Mouse (Mus musculus) heart, adult 11 months (tissue): Measurements from ENCODE around the gene Ccs.
"Not testable (repeated sequence)": the region's sequence is repeated elsewhere in the genome, so short reads cannot be mapped to it uniquely, and the experiment has no call there.

Source experiments
- DNase-seq: peaks from one replicate; pipeline ENCODE4 v3.0.0; 2022

Ccs gene

DNA sequence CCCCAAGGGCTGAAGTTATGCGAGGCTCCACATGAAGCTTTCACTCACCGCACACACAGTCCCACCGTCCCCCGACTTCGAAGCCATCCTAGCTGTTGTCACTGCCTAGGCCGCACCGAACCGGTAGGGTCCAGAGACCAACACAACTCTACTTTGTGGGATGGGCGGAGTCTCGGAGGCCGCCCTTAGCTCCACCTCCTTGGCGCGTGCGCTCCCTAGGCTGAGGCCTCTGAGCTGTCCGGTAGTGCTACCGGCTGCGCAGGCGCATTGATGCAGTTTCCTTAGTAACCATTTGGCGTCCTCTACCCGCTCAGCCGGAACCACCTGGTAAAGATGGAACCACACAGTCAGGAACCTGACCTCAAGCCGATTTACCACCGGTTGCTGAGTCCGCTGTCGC is at the start of gene Ccs, which contains the start of gene Ccdc87:
TSS of gene Ccs (minus strand) at position 184 of the 400 bp plus-strand sequence.
TSS of gene Ccdc87 (plus strand) at position 218 of the 400 bp plus-strand sequence.
- DNase-seq, result peak; percentile 100

DNA sequence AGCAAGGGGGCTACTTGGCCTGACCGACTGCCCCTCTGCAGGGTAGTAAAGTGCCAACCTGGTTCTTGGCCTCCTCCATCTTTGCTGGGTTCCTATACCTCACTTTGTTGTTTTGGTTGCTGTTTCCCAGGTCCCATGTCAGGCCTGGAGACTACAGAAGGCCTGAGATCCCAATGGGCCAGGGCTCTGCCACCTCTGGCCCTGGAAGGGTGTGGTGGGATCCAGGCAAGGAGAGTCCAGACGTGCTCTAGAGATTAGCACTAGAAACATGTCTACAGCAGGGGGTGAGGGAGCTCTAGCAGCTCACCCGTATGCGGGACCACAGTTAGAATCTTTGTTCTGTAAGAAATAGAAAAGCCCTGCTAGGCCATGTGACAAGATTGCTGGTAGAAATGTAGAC is 44.8 kb upstream of the Ccs start:
- DNase-seq, result no peak

GRCm38 (mm10) chr19:4879324-4879703 is 40.2 kb upstream of the Ccs start:
- no peak for DNase-seq

GRCm38 (mm10) chr19:4878405-4879323 is 39.5 kb upstream of the Ccs start, which contains the start of gene Zdhhc24:
Gene Zdhhc24 (plus strand): TSS chr19:4878668.
- peak; percentile 100 for DNase-seq

DNA sequence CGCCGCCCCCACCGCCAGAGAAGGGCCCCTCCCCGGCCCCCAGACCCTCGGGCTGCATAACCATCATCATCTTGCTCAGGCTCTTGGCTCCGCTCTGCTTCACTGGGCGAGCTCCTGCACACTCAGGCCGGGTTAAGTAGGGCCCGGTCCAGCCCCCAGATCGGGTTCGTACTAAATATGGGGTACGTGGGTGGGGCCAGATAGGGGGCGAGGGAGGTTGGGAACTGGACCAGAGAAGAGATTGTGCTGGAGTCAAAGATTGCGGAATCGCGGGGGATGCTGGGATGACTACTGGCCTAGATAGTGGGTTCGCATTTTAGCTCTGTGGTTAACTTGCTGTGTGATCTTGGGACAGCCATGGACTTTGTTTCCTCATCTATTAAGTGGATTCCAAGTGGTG is 38.7 kb upstream of the Ccs start, which contains the start of gene Actn3:
TSS of gene Actn3 (minus strand) at position 125 of the 400 bp plus-strand sequence.
- DNase-seq, result peak; percentile 97

DNA sequence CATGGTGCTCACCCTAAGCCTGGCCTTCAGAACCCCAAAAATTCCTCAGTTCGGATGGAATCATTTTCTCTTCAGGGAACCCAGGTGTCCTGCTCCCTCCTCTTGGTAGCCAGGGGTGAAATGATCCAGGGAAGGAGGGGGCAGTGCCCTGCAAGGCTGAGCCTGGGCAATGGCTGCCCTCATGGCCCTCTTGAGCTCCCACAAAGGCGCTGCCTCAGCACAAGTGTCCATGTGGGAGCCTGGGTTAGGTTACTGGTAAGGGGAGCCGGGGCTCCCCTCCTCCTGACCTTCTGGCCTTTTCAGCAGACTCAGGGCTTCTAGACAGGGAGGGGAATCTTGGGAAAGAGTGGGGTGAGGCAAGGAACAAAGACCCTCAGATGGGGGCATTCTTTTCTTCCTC is 37.6 kb upstream of the Ccs start:
- DNase-seq, result no peak

DNA sequence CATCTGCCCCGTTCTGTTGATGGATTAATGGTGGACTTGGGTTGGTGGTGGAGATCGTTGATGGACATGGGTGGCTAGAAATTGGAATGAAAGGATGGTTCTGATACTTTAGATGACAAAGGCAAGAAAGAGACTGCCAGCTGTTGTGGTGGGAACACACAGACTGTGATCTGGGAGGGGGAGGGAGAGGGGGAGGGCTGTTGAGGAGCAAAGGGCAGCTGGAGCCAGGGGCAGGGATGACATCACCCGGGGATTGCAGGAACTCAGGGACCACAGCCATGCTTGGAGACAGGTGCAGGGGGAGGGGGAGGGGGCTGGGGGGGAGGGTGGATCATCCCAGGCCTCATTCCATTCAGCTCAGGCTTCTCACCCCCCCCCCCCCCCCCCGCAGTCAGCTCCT is 37.1 kb upstream of the Ccs start:
- no peak for DNase-seq

DNA sequence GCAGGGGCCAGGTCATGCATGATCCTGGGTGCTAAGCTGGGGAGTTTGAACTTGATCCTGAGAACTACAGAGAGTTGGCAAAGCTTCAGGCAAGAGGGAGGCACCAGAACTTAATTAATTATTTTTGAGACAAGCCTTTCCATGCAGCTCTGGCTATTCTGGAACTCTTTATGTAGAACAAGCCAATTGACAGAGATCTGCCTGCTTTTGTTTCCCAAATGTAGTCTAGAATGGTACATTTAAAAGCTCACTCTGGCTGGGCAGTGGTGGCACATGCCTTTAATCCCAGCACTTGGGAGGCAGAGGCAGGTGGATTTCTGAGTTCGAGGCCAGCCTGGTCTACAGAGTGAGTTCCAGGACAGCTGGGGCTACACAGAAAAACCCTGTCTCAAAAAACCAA is 35.5 kb upstream of the Ccs start:
- not testable (repeated sequence) for DNase-seq

- DNase-seq, result no peak
These were observed 26.0 kb upstream of the Ccs start for GRCm38 (mm10) chr19:4865147-4865546.

DNA sequence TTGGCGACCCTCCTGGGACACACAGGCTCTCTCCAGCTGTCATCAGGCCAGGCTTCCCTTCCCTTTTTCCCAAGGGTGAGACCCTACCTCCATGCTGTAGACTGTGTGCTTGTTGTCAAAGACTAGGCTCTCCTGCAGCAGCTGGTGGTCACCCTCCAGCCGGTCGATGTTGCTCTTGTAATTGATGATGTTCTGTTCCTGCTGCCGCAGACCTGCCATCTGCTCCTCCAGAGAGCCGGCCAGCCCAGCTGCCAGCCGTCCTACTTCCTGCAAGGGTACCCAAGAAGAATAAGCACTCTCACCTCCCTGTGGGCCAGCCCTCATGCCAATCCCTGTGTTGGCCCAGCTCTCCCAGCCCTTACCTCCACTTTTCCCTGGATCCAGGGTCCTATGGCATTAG is 23.9 kb upstream of the Ccs start:
- no peak for DNase-seq

GRCm38 (mm10) chr19:4859081-4859480 is 19.9 kb upstream of the Ccs start:
- DNase-seq, result no peak

GRCm38 (mm10) chr19:4855951-4856350 is 16.8 kb upstream of the Ccs start:
- DNase-seq, result no peak

DNA sequence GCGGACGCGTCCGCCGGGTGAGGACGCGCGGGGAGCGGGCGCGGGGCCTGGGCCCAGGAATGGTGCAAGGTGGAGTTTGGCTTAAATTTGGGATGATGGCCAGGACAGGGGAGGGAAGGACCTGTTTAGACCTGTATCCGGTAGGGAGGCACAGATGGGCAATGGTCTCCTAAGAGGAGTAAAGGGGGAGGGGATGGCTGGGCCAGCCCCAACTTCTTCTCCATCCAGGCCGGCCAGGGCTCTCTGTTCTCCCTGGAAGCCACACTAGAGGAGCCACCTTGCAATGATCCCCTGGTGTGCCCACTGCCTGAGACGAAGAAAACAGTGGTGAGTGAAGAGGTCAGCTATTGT is 16.3 kb upstream of the Ccs start:
- no peak for DNase-seq

GRCm38 (mm10) chr19:4854552-4855469 is 15.7 kb upstream of the Ccs start, which contains the start of gene Ctsf:
Gene Ctsf (plus strand): TSS chr19:4855130.
- DNase-seq, result peak; percentile 99

- DNase-seq, result no peak
These were observed 11.1 kb upstream of the Ccs start for GRCm38 (mm10) chr19:4850281-4850680.

- no peak for DNase-seq
These were observed 10.7 kb upstream of the Ccs start for GRCm38 (mm10) chr19:4849800-4850199.

DNA sequence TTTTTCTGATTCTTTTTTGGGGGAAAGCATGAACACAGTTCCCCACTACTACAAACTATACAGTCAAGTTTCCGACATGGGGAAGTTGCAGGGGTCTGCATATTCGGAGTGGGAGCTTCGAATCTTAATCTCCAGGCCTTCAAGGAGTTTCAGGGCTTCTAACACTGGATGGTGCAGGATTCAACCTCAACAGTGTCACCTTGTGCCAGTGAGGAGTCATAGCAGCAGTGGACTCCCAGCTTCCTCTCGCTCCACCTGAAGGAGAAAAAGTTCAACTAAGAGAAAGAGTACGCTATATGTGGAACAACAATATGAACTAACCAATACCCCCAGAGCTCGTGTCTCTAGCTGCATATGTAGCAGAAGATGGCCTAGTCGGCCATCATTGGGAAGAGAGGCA is 8.4 kb upstream of the Ccs start:
- DNase-seq, result no peak

- no peak for DNase-seq
These were observed 6.7 kb upstream of the Ccs start for GRCm38 (mm10) chr19:4845846-4846245.

- DNase-seq, result no peak
These were observed 3.5 kb upstream of the Ccs start for GRCm38 (mm10) chr19:4842611-4843010.

DNA sequence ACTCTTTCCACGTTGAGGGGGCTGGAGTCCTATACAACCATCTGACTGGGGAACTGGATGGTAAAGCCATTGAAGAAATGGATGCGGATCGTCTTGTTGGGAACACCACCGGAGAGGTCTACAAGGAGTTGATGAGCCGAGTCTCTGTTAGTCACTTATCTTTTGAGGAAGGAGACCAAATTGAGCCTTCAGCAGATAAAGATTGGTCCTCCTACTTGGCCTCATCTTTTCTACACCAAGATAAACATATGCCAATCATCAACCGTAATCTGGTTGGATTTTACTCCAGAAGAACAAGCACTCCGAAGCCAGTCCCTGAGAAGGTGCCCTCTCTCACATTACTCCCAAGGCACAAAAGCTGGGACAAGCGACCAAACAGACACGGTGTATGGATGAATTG is 1.7 kb upstream of the Ccs start:
- DNase-seq, result no peak

DNA sequence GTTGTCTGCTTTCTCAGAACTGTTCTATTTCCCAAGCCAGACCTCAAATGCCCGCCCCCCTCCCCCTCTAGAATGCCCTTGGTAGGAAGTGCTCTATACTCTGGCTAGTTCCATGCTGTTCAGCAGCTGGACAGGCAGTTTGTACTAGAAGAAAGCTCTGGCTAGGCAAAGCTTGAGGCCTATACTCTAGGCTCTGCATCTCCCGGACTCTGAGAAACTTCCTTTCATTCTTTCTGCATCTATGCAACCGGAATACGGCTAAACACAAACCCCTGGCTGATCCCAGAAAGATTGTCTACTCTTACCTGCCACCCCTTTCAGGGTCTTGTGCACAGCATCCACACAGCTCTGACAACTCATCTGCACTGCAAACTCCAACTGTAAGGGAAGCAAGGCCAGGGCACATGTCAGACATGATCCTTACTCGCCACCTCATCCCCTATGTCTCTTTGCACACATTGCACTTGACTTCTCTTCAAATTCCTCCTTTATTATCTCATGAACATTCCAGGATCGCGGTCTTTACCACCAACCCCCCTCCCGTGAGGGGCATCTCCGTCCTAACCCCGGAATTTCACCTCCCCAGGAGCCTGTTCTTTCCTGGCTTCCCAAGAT is 499 bp downstream of the Ccs start:
- DNase-seq, result no peak

GRCm38 (mm10) chr19:4837049-4837448 is 2.1 kb downstream of the Ccs start:
- DNase-seq, result no peak

DNA sequence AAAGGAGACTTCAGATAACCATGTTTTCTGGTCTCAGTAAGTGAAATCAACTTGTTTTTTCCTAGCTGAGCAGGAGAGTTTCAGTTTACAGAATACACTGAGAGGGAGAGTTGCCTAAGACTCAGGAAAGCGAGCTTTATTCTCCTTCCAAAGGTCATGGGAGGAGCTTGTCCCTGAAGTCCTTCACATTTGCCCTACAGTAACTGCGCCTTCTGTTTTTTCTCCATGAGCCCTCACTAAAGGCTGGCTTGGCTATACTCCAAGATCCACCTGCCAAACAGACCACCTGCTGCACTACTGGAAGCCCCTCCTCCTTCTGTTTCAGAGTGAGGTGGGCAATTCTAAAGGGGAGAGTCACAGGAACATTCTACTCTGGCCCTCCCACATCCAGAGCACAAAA is 3.0 kb downstream of the Ccs start:
- no peak for DNase-seq
